Mouse (Mus musculus) thymus, adult 2 months (tissue): Measurements from ENCODE around the gene Kin. TPM values are rescaled to one million over a fixed set of nuclear protein-coding genes. Genes with fewer than 3 reads are reported as not detected.

Experiments
- DNase-seq: peaks from one replicate; pipeline ENCODE4 v3.0.0; 2021
- H3K27ac ChIP-seq: fragments of 200-500 bp; 2 replicates; pipeline ENCODE4 v1.5.1; 2012; ENCODE audit warnings: low read length, control low read depth; ENCODE audit not compliant: control insufficient read depth, insufficient read depth
- H3K27me3 ChIP-seq: fragments of 200-500 bp; 2 replicates; pipeline ENCODE4 v1.6.1; 2012; ENCODE audit warnings: mild to moderate bottlenecking, low read length, moderate library complexity, mixed read lengths; ENCODE audit not compliant: control insufficient read depth, insufficient read depth
- H3K36me3 ChIP-seq: fragments of 200-500 bp; 2 replicates; pipeline ENCODE4 v1.6.1; 2012; ENCODE audit warnings: mild to moderate bottlenecking, low read length, moderate library complexity; ENCODE audit not compliant: control insufficient read depth, insufficient read depth
- H3K4me1 ChIP-seq: fragments of 200-500 bp; replicated peaks from 2 replicates; pipeline ENCODE4 v1.6.1; 2012; ENCODE audit warnings: low read length; ENCODE audit not compliant: control insufficient read depth, insufficient read depth
- H3K4me3 ChIP-seq: fragments of 200-500 bp; 2 replicates; pipeline ENCODE4 v1.5.1; 2012; ENCODE audit warnings: mild to moderate bottlenecking, low read length, control low read depth, moderate library complexity; ENCODE audit not compliant: control insufficient read depth, insufficient read depth
- CTCF ChIP-seq: fragments of 200-500 bp; IDR thresholded peaks from 2 replicates; pipeline ENCODE4 v1.5.1; 2012; ENCODE audit warnings: mild to moderate bottlenecking, control low read depth, low read length, moderate library complexity, borderline replicate concordance; ENCODE audit not compliant: control insufficient read depth, poor library complexity, insufficient read depth; ENCODE audit errors: extremely low read depth
- POLR2A ChIP-seq: fragments of 200-500 bp; IDR thresholded peaks from 2 replicates; pipeline ENCODE4 v1.6.1; 2012; ENCODE audit warnings: mild to moderate bottlenecking, low read length, control low read depth, moderate library complexity; ENCODE audit not compliant: control insufficient read depth, poor library complexity, insufficient read depth; ENCODE audit errors: extremely low read depth
- WGBS: fragments of 180-500 bp; shearing (Covaris S2); methylation state at CpG from one replicate; pipeline ENCODE4 v1.1.7; 2018; 5-methylcytosine and 5-hydroxymethylcytosine counted together
- polyA plus RNA-seq: library from polyadenylated mRNA; depleted of rRNA; stranded (reverse); fragments of >200 nt; gene quantifications from 2 replicates; pipeline ENCODE4 v1.2.3, GENCODE M21; 2012; rRNA removed

Kin gene
- polyA plus RNA-seq, 1 experiment = 6.9 TPM

DNA sequence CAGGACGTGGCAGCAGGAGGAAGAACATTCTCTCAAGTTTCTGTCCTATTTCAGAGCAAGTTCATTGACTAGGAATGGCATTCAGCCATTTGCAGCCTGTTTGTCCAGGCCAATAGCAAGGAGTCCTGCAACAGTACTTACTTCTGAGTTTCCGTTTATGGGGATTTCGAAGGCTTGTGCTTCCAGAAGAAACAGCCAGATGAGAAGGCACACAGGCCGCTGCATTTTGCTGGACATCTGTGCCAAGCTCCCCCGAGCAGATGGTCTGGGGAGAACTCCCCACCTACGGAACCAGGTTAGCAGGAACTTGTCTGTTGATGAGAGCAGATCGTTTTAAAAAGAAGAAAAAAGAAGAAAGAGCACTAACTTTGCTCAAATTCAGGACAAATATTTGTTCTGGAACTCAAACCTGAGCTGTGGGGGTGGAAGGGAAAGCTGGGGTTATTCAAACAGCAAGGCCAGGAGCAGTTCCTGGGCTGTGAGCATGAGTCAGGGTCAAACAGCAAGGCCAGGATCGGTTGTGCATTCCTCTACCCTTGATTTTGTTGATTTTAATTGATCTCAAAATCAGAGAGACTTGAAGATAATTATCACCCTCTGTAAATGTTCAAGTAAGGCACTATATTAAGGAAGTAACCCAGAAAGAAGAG is 50.1 kb downstream of the Kin start:
- no peak for DNase-seq
- Histone ChIP-seq H3K4me3 (no peak overlapping the region), H3K36me3 (no peaks in the 10 kb centered on the region), H3K27me3 (no peaks in the 10 kb centered on the region), H3K4me1 (no peaks in the 10 kb centered on the region), H3K27ac (no peak overlapping the region)
- WGBS = 83% methylated on average over 8 of the region's 8 CpGs
- TF ChIP-seq CTCF (no peak), POLR2A (no peak)

DNA sequence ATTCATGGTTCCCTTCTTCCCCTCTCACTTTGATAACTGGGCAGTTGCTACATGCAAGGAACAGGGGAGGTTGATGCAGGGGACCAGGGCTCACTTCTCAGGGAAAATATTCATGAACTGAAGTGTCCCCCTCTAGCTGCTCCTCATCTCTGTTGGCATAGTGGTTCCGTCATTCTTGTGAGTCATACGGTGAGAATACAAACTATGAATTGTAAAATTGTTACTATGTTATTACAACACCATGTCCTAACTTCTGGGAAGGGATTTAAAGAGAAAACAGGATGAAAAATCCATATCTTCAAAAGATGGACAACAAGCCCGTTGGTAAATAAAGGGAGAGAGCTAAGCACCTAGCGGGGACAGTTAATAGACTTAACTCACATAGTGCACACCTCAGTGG is 50.9 kb downstream of the Kin start, which contains the start of gene Itih2:
Gene Itih2, minus strand, starts transcription at position 101 of the 400 bp plus-strand sequence.
- H3K4me3 ChIP-seq = no peak within 1 kb of the TSS
- no peaks in the 10 kb centered on the region for H3K27me3 ChIP-seq
- TF ChIP-seq POLR2A (no peak), CTCF (no peak)
- no peak for DNase-seq
- H3K27ac ChIP-seq = no peak within 1 kb of the TSS
- H3K4me1 ChIP-seq = no peaks in the 10 kb centered on the region
- WGBS = 97% methylated on average over 4 of the region's 4 CpGs
- no peaks in the 10 kb centered on the region for H3K36me3 ChIP-seq

DNA sequence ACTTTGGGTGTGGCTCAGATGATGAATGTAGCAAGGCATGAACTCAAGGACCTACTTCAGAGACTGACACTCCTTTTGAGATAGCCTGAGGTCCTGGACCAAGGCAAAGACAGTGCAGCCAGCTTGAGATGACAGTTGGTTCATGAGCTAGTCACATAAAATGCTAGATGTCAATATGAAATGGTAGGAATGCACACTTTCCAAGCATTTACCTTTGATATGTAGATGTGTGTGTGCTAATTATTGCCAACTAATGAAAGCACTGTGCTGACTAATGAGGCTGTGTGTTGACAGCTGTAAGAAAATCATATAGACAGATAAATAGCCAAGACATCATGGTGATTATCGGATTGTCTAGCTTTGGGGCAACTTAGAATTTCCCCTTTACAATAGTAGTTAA is 51.7 kb downstream of the Kin start:
- Histone ChIP-seq H3K27me3 (no peaks in the 10 kb centered on the region), H3K4me1 (no peaks in the 10 kb centered on the region), H3K4me3 (no peak overlapping the region), H3K36me3 (no peaks in the 10 kb centered on the region), H3K27ac (no peak overlapping the region)
- no peak for DNase-seq
- 95% methylated on average over 1 of the region's 1 CpGs for WGBS
- no peak for TF ChIP-seq CTCF
- TF ChIP-seq POLR2A = no peak

DNA sequence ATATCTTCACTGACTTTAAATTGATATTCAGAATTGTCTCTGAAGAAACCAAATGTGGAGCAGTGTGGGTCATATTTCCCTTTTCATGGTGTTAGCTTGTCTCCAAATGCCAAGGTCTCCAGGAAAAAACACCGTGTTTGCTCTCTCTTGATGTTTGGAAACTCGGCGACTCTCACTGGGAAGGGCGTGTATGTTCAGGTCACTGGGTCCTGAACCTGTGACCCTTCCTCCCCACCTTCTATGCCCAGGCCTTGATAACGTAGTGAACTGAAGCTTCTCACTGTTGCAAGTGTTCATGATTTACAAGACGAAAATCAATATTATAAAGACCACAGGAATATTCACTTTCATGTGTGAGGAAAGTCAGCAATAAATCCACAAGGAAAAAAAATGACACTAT is 53.5 kb downstream of the Kin start:
- TF ChIP-seq POLR2A (no peak), CTCF (no peak)
- H3K4me3 ChIP-seq = no peak overlapping the region
- DNase-seq = no peak

DNA sequence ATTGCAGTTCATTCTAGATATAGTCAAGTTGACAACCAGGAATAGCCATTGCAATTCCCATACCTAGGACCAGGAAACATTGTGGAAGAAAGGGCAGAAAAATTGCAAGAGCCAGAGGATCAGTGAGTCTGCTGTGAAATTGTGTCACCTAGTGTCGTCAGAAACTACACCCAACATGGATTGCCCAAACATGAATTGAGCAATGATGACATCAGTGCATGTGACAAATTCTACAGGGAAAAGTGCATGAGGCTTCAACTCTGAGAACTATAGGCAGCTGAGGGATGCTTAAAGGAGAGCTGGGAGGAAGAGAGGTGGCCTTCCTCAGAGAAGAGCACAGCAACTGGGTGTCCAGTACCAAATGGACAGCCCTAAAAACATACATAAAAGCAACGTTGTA is 56.9 kb downstream of the Kin start:
- 92% methylated on average over 2 of the region's 2 CpGs for WGBS
- Histone ChIP-seq H3K27ac (no peak overlapping the region), H3K4me1 (no peaks in the 10 kb centered on the region), H3K4me3 (no peak overlapping the region), H3K27me3 (no peaks in the 10 kb centered on the region), H3K36me3 (no peaks in the 10 kb centered on the region)
- TF ChIP-seq CTCF = no peak
- no peak for TF ChIP-seq POLR2A
- DNase-seq = no peak

More for the DNA sequence above, 53.5 kb downstream of the Kin start:
- 87% methylated on average over 6 of the region's 6 CpGs for WGBS
- H3K36me3 ChIP-seq = no peaks in the 10 kb centered on the region
- H3K27ac ChIP-seq = no peak overlapping the region
- H3K4me1 ChIP-seq = no peaks in the 10 kb centered on the region
- H3K27me3 ChIP-seq = no peaks in the 10 kb centered on the region

DNA sequence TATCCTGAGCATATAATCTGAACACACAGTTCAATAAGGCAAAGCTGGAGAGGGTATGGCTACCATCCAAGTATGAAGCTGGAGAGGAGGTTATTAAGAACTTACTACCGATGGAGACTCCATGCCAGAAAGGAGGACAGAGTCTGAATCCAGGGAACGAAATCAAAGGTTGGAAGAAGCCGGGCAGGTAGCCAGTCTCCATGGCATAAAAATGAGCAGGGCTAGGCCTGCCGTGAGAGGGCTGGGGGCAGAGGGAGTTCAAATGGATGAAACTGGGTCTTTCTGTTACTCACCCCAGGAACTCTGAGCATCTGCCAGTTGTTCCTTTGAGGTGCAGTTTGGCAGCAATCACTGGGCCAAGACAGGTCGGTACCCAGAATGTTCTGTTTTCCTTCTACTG is 60.1 kb downstream of the Kin start:
- TF ChIP-seq POLR2A (no peak), CTCF (no peak)
- no peak for DNase-seq
- no peaks in the 10 kb centered on the region for H3K4me1 ChIP-seq
- H3K4me3 ChIP-seq = no peak overlapping the region
- H3K27me3 ChIP-seq = no peaks in the 10 kb centered on the region
- 88% methylated on average over 5 of the region's 5 CpGs for WGBS
- H3K27ac ChIP-seq = no peak overlapping the region
- H3K36me3 ChIP-seq = no peaks in the 10 kb centered on the region

Other genes starting within 250 kb of the Kin start
- gene 4930412O13Rik, start 199.3 kb upstream of the Kin start, polyA plus RNA-seq = not detected in 2 replicates
- gene 9230102O04Rik, start 191.1 kb upstream of the Kin start, polyA plus RNA-seq = not detected in 2 replicates
- 87.2 and 126 TPM in 2 replicates for gene Gata3, start 190.6 kb upstream of the Kin start, polyA plus RNA-seq
- 10.0 and 13.5 TPM in 2 replicates for gene Taf3, start 32.0 kb upstream of the Kin start, polyA plus RNA-seq
- gene Atp5c1, start 83 bp upstream of the Kin start, polyA plus RNA-seq = 290 and 428 TPM in 2 replicates
- gene Itih2, start 50.8 kb downstream of the Kin start, polyA plus RNA-seq = 0.23 and 0.87 TPM in 2 replicates
- gene Itih5, start 73.0 kb downstream of the Kin start, polyA plus RNA-seq = 4.1 and 4.4 TPM in 2 replicates